Mouse (Mus musculus): ENCODE measurements around the gene Dhx36. TPM values are rescaled to one million over a fixed set of nuclear protein-coding genes. Genes with fewer than 3 reads are reported as not detected.

Dhx36 gene
- polyA plus RNA-seq (2016; fragmentation: Nextera tagmentation; extraction: Ambion mirVana): 47.8 and 49.0 TPM in 2 replicates

- Histone ChIP-seq H3K27me3 (no peaks in the 10 kb centered on the region), H3K27ac (peak within 1 kb of the TSS; percentile 96), H3K4me1 (peaks cover 8% of the 10 kb centered on the region), H3K9me3 (no peaks in the 10 kb centered on the region), H3K4me2 (replicated peaks) (peak within 1 kb of the TSS; percentile 70), H3K36me3 (no peaks in the 10 kb centered on the region), H3K9ac (peak within 1 kb of the TSS; percentile 93), H3K4me3 (peak within 1 kb of the TSS; percentile 90)
- peak; percentile 95 for ATAC-seq (ENCODE audit: insufficient number of reproducible peaks, insufficient read depth, low FRiP score, low TSS enrichment)
- under 1% methylated on average over 66 of the region's 66 CpGs for WGBS
Measured at GRCm38 (mm10) chr3:62506488-62507205, at the start of gene Dhx36. Gene Dhx36, minus strand, starts transcription at chr3:62507004.

DNA sequence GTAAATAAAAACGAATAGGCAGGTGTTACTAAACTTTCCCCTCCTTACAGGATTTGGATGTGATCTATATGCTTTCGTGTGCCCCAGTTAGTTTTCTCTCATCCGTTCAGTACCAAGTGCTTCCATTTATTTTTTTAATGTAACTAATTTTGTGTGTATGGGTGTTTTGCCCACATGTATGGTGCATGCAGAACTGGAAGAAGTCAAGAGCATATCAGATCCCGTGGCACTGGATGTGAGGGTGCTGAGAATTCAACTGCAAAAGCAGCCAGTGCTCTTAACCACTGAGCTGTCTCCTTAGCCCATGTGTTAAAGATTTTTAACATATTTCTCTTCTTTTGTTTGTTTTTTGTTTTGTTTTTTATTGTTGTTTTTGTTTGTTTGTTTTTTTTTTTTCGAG, 20.8 kb upstream of the Dhx36 start:
- H3K9me3 ChIP-seq: no peaks in the 10 kb centered on the region
- no peaks in the 10 kb centered on the region for H3K27me3 ChIP-seq
- no peak for ATAC-seq (ENCODE audit: insufficient number of reproducible peaks, insufficient read depth, low FRiP score, low TSS enrichment)
- no peak overlapping the region for H3K4me2 ChIP-seq (replicated peaks)
- 69% methylated on average over 5 of the region's 5 CpGs for WGBS
- H3K36me3 ChIP-seq: no peaks in the 10 kb centered on the region
- no peaks in the 10 kb centered on the region for H3K4me1 ChIP-seq
- H3K27ac ChIP-seq: no peak overlapping the region
- H3K9ac ChIP-seq: no peak overlapping the region
- H3K4me3 ChIP-seq: no peak overlapping the region

DNA sequence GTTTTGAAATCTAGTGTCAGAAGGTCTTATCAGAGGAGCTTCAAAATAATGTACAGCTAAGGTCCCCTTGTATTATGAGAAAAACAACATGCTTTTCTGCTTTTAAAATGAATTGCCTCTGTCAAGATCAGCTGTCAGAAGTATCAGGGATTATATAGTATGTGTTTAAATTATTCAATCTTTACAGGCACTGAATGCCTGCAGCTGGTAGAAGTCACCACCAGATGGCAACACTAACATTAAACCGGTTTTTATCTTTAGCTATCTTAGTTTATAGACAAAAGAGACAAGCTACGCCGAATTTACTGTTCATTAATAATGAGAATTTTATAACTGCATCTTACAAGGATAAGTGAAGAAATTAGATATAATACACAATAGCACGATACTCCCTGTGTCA, 20.4 kb upstream of the Dhx36 start:
- no peak overlapping the region for H3K9ac ChIP-seq
- no peaks in the 10 kb centered on the region for H3K27me3 ChIP-seq
- no peak overlapping the region for H3K4me2 ChIP-seq (replicated peaks)
- no peaks in the 10 kb centered on the region for H3K36me3 ChIP-seq
- no peak overlapping the region for H3K4me3 ChIP-seq
- H3K4me1 ChIP-seq: no peaks in the 10 kb centered on the region
- H3K9me3 ChIP-seq: no peaks in the 10 kb centered on the region
- WGBS: 45% methylated on average over 4 of the region's 4 CpGs
- ATAC-seq (ENCODE audit: insufficient number of reproducible peaks, insufficient read depth, low FRiP score, low TSS enrichment): no peak
- no peak overlapping the region for H3K27ac ChIP-seq

GRCm38 (mm10) chr3:62507206-62507647, 423 bp upstream of the Dhx36 start:
- Histone ChIP-seq H3K36me3 (no peaks in the 10 kb centered on the region), H3K27me3 (no peaks in the 10 kb centered on the region), H3K4me2 (replicated peaks) (peak overlapping the region; percentile 70), H3K4me3 (peak overlapping the region; percentile 90), H3K9ac (0 out of 2 replicates have a peak overlapping the region, but pooled peaks have one; percentile 93), H3K4me1 (peaks cover 8% of the 10 kb centered on the region), H3K27ac (no peak overlapping the region), H3K9me3 (no peaks in the 10 kb centered on the region)
- ATAC-seq (ENCODE audit: insufficient number of reproducible peaks, insufficient read depth, low FRiP score, low TSS enrichment): no peak
- WGBS: 43% methylated on average over 5 of the region's 5 CpGs

DNA sequence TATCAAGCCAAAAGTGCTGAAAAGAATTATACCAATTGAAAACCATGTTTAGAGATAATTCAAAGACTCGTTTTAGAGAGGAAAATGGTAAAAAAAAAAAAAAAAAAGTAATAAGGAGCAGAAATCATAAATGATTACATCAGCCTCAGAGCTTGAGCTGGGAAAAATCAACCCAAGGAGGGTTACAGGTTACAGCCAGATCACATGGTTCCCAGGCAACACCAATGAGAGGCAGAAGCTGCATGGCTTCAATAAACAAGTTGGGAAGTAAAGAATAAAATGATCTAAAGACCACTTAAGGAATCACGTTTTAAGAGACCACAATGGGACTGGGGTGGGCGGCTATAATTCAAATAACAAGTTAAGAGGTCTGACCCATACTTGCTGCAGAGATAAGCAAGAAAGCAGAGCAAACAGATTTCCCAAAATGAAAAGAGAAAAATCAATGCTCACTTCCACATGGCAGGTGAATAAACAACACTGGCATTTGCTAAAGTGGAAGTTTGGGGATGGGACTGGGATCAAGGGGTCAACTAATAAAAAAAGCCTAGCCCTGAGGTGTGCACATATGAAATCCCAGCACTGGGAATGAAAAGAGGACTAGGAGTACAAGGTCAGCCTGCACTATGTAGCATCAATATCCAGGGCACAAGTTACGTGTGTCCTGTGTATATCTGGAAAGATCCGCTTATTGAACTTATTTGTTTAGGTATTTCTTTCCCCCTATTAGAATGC, 1.5 kb downstream of the Dhx36 start:
- H3K4me2 ChIP-seq (replicated peaks): peak overlapping the region; percentile 70
- peaks cover 8% of the 10 kb centered on the region for H3K4me1 ChIP-seq
- no peak for ATAC-seq (ENCODE audit: insufficient number of reproducible peaks, insufficient read depth, low FRiP score, low TSS enrichment)
- WGBS: 70% methylated on average over 5 of the region's 5 CpGs
- H3K9ac ChIP-seq: no peak overlapping the region
- no peaks in the 10 kb centered on the region for H3K27me3 ChIP-seq
- no peak overlapping the region for H3K27ac ChIP-seq
- H3K9me3 ChIP-seq: no peaks in the 10 kb centered on the region
- peaks cover 11% of the 10 kb centered on the region for H3K36me3 ChIP-seq
- peak overlapping the region; percentile 90 for H3K4me3 ChIP-seq

GRCm38 (mm10) chr3:62499327-62499726, 7.5 kb downstream of the Dhx36 start:
- peaks cover 46% of the 10 kb centered on the region for H3K36me3 ChIP-seq

GRCm38 (mm10) chr3:62492568-62492967, 14.2 kb downstream of the Dhx36 start:
- Histone ChIP-seq H3K27ac (no peak overlapping the region), H3K27me3 (no peaks in the 10 kb centered on the region), H3K36me3 (peaks cover 58% of the 10 kb centered on the region), H3K4me2 (replicated peaks) (no peak overlapping the region), H3K4me3 (no peak overlapping the region), H3K9ac (no peak overlapping the region), H3K4me1 (no peaks in the 10 kb centered on the region), H3K9me3 (no peaks in the 10 kb centered on the region)
- ATAC-seq (ENCODE audit: insufficient number of reproducible peaks, insufficient read depth, low FRiP score, low TSS enrichment): no peak
- WGBS: 88% methylated on average over 6 of the region's 6 CpGs

More at GRCm38 (mm10) chr3:62499327-62499726, 7.5 kb downstream of the Dhx36 start:
- ATAC-seq (ENCODE audit: insufficient number of reproducible peaks, insufficient read depth, low FRiP score, low TSS enrichment): no peak
- no peak overlapping the region for H3K4me2 ChIP-seq (replicated peaks)
- H3K27me3 ChIP-seq: no peaks in the 10 kb centered on the region
- no peak overlapping the region for H3K4me3 ChIP-seq
- H3K9me3 ChIP-seq: no peaks in the 10 kb centered on the region
- H3K9ac ChIP-seq: no peak overlapping the region
- WGBS: 66% methylated on average over 4 of the region's 4 CpGs
- H3K4me1 ChIP-seq: no peaks in the 10 kb centered on the region
- H3K27ac ChIP-seq: no peak overlapping the region

DNA sequence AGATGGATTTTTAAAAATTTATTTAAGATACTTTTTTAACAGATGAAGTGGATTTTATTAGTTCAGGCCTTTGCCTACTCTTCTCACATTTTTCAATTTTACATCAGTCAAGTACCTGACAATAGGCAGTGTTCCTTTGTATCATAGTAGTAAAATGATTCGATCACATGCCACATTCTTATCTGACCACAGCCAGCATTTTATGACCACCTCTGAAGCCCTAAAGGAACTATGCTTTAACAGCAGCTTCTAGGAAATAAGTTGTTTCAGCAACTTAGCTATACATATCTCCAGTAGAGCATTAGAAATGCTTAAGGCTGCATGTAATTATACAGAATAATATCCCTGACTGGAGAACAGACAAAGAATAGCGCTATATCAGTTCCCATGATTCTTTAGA, 22.5 kb downstream of the Dhx36 start:
- no peaks in the 10 kb centered on the region for H3K27me3 ChIP-seq
- no peak for ATAC-seq (ENCODE audit: insufficient number of reproducible peaks, insufficient read depth, low FRiP score, low TSS enrichment)
- 98% methylated on average over 2 of the region's 2 CpGs for WGBS
- no peak overlapping the region for H3K9ac ChIP-seq
- no peaks in the 10 kb centered on the region for H3K9me3 ChIP-seq
- H3K27ac ChIP-seq: no peak overlapping the region
- H3K36me3 ChIP-seq: peaks cover 43% of the 10 kb centered on the region
- H3K4me1 ChIP-seq: no peaks in the 10 kb centered on the region
- no peak overlapping the region for H3K4me2 ChIP-seq (replicated peaks)
- H3K4me3 ChIP-seq: no peak overlapping the region

GRCm38 (mm10) chr3:62470179-62470578, 36.6 kb downstream of the Dhx36 start:
- no peaks in the 10 kb centered on the region for H3K4me1 ChIP-seq
- WGBS: 93% methylated on average over 1 of the region's 1 CpGs
- no peak overlapping the region for H3K9ac ChIP-seq
- H3K27me3 ChIP-seq: no peaks in the 10 kb centered on the region
- no peak for ATAC-seq (ENCODE audit: insufficient number of reproducible peaks, insufficient read depth, low FRiP score, low TSS enrichment)
- H3K36me3 ChIP-seq: peaks cover 70% of the 10 kb centered on the region
- H3K9me3 ChIP-seq: no peaks in the 10 kb centered on the region
- H3K4me3 ChIP-seq: no peak overlapping the region
- no peak overlapping the region for H3K27ac ChIP-seq
- H3K4me2 ChIP-seq (replicated peaks): no peak overlapping the region

DNA sequence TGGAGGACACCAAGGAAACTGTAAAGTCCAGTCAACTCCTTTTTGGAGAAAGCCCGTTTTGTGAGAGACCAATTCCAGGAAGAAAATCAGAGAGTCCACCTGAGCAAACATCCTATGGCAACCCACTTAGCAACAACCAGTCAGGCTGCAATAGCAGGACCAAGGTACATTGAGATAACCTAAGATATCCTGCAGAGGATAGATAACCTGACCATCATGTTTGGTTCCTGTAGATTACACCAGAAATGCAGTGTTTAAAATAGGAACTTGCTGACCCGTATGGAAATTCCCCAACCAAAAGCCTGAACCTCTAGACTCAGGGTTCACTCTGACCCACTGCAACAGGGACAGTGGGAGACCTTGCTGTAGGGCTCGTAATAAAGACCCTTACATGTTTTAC, 42.5 kb downstream of the Dhx36 start:
- no peaks in the 10 kb centered on the region for H3K9me3 ChIP-seq
- no peaks in the 10 kb centered on the region for H3K27me3 ChIP-seq
- peaks cover 65% of the 10 kb centered on the region for H3K36me3 ChIP-seq
- H3K4me2 ChIP-seq (replicated peaks): no peak overlapping the region
- H3K27ac ChIP-seq: no peak overlapping the region
- 85% methylated on average over 3 of the region's 3 CpGs for WGBS
- no peak overlapping the region for H3K9ac ChIP-seq
- ATAC-seq (ENCODE audit: insufficient number of reproducible peaks, insufficient read depth, low FRiP score, low TSS enrichment): no peak
- no peak overlapping the region for H3K4me3 ChIP-seq
- H3K4me1 ChIP-seq: no peaks in the 10 kb centered on the region

DNA sequence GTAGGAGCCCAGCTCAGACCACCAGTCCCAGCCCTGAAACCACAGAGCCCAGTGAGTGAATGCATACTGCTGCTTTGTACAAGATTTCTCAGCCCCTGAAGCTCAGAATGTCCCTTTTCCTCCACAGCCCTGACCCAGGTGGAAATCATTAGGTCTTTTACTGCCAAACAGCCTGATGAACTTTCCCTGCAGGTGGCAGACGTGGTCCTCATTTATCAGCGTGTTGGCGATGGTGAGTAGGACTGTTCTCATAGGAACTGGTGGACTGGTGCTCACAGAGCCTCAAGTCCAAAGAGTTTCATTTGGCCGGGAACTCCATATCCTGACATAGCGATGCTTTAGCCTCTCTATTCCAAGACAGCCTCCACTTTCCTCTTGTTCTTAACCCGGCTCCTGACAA, 47.3 kb downstream of the Dhx36 start:
- no peak for ATAC-seq (ENCODE audit: insufficient number of reproducible peaks, insufficient read depth, low FRiP score, low TSS enrichment)
- Histone ChIP-seq H3K27me3 (no peaks in the 10 kb centered on the region), H3K36me3 (peaks cover 39% of the 10 kb centered on the region), H3K4me3 (no peak overlapping the region), H3K4me1 (0 out of 2 replicates have a peak, but pooled peaks cover 4% of the 10 kb centered on the region), H3K9ac (no peak overlapping the region), H3K4me2 (replicated peaks) (no peak overlapping the region), H3K27ac (no peak overlapping the region), H3K9me3 (no peaks in the 10 kb centered on the region)
- WGBS: 64% methylated on average over 6 of the region's 6 CpGs

Measured in embryonic facial prominence, embryonic 12.5 days (tissue).